Mouse (Mus musculus): Measurements from ENCODE around the gene Eif2d.

The Eif2d gene

GRCm38 (mm10) chr1:131184253-131184955, 31.4 kb downstream of the Eif2d start:
- no peak for DNase-seq (ENCODE audit: low spot score)

GRCm38 (mm10) chr1:131184956-131185660, 32.1 kb downstream of the Eif2d start:
- no peak for DNase-seq (ENCODE audit: low spot score)

- no peak for DNase-seq (ENCODE audit: low spot score)
These were observed 33.0 kb downstream of the Eif2d start for GRCm38 (mm10) chr1:131185821-131186506.

GRCm38 (mm10) chr1:131186995-131187394, 34.0 kb downstream of the Eif2d start:
- no peak for DNase-seq (ENCODE audit: low spot score)

GRCm38 (mm10) chr1:131187856-131188255, 34.9 kb downstream of the Eif2d start:
- no peak for DNase-seq (ENCODE audit: low spot score)

GRCm38 (mm10) chr1:131188655-131189054, 35.7 kb downstream of the Eif2d start:
- DNase-seq (ENCODE audit: low spot score) = no peak

- DNase-seq (ENCODE audit: low spot score) = no peak
These were observed 40.8 kb downstream of the Eif2d start for GRCm38 (mm10) chr1:131193746-131194145.

- DNase-seq (ENCODE audit: low spot score) = no peak
These were observed 42.7 kb downstream of the Eif2d start for GRCm38 (mm10) chr1:131195653-131196052.

GRCm38 (mm10) chr1:131196107-131196506, 43.1 kb downstream of the Eif2d start:
- DNase-seq (ENCODE audit: low spot score) = no peak

GRCm38 (mm10) chr1:131198417-131198960, 45.5 kb downstream of the Eif2d start:
- DNase-seq (ENCODE audit: low spot score) = no peak

GRCm38 (mm10) chr1:131199118-131199821, 46.3 kb downstream of the Eif2d start:
- no peak for DNase-seq (ENCODE audit: low spot score)

GRCm38 (mm10) chr1:131199976-131200375, 47.0 kb downstream of the Eif2d start:
- DNase-seq (ENCODE audit: low spot score) = no peak

- DNase-seq (ENCODE audit: low spot score) = no peak
These were observed 47.6 kb downstream of the Eif2d start for GRCm38 (mm10) chr1:131200588-131200987.

- DNase-seq (ENCODE audit: low spot score) = no peak
These were observed 48.4 kb downstream of the Eif2d start for GRCm38 (mm10) chr1:131201391-131201790.

- DNase-seq (ENCODE audit: low spot score) = no peak
These were observed 51.5 kb downstream of the Eif2d start for GRCm38 (mm10) chr1:131204461-131204860.

- DNase-seq (ENCODE audit: low spot score) = no peak
These were observed 53.4 kb downstream of the Eif2d start for GRCm38 (mm10) chr1:131206342-131206741.

- peak; percentile 73 for DNase-seq (ENCODE audit: low spot score)
These were observed 54.5 kb downstream of the Eif2d start for GRCm38 (mm10) chr1:131207531-131207930.

GRCm38 (mm10) chr1:131208081-131208480, 55.1 kb downstream of the Eif2d start:
- DNase-seq (ENCODE audit: low spot score) = no peak

GRCm38 (mm10) chr1:131208800-131209199, 55.8 kb downstream of the Eif2d start:
- no peak for DNase-seq (ENCODE audit: low spot score)

GRCm38 (mm10) chr1:131209971-131210426, 57.0 kb downstream of the Eif2d start:
- no peak for DNase-seq (ENCODE audit: low spot score)

- no peak for DNase-seq (ENCODE audit: low spot score)
These were observed 58.7 kb downstream of the Eif2d start for GRCm38 (mm10) chr1:131211655-131212054.

- DNase-seq (ENCODE audit: low spot score) = no peak
These were observed 60.0 kb downstream of the Eif2d start for GRCm38 (mm10) chr1:131212956-131213355.
